Mouse (Mus musculus): ENCODE measurements at regions not wholly inside any gene's neighbourhood (a gene's known extent, or its start where the extent isn't known, plus 50 kb on each side); places are given as distances from the start of the nearest gene placed in this dataset.

DNA sequence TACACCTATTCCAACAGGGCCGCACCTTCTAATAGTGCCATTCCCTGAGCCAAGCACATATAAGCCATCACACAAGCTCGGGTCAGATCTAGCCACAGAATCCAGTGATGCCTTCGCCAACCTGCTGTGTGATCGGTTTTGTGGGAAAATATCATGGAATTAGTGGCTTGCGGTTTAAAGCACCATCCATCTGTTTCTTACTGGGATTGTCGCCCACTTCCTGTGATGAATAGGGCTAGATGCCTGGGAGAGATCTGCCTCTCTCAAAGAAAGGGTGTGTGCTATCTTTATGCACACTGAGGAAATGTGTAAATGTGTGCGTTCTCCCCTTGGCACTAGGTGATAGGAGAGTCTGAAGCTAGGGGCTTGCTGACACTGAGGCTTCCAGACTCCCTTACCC is 154.5 kb upstream of the Smim23 start:
- DNase-seq: no peak

DNA sequence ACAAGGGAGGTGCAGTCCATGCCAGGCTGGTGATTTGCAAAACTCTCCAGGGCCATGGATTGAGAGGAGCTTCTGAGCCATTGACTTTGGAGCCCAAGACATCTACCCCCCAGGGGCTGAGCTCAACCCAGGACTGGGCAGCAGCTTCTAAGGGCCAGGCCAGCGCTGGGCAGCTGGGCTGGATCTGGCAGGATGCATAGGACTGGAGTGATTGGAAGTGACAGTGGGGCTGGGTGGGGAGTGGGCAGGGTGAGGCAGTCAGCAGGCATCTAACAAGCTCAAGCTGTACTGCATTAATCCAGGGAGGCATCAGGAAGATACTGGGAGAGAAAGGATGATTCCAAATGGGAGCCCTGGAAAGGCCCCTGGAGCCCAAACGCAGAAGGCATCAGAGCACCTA is 152.2 kb upstream of the Smim23 start:
- no peak for DNase-seq

DNA sequence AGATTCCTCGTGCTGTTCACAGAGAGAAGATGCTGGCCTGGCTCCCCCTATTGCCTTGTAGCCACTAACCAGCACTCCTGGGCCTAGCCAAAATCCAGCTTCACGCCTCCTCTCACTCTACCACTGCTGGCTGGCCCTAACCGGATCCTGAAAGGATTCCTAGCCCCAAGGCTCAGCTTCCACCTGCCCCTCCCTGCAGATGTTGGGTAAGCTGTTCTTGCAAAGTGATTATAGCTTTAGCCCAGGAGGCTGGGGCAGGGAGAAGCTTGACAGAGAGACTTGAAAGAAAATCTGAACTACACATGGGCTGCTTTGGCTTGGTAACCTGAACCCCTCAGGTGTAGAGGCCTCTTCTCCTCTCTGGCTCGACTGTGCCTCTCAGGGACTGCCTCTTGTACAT is 149.0 kb upstream of the Smim23 start:
- DNase-seq: no peak

DNA sequence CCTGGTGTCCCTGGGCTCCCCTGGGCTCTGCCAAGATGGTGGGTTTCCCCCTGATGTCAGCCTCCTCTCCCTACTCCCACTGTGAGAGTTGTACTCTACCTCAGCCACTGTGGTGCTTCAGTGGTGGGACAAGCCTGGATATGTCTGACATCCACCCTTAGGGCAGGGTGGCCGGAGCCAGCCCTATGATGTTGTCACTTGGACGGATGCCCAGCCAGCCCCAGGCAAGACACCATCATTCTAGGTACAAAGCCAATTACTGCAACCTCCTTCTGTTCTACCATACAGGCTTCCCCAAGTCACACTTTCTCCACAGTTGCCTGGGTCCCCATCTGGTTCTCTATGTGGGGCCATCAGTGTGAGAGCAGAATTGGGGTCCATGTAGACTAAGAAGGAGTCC is 141.0 kb upstream of the Smim23 start:
- no peak for DNase-seq

DNA sequence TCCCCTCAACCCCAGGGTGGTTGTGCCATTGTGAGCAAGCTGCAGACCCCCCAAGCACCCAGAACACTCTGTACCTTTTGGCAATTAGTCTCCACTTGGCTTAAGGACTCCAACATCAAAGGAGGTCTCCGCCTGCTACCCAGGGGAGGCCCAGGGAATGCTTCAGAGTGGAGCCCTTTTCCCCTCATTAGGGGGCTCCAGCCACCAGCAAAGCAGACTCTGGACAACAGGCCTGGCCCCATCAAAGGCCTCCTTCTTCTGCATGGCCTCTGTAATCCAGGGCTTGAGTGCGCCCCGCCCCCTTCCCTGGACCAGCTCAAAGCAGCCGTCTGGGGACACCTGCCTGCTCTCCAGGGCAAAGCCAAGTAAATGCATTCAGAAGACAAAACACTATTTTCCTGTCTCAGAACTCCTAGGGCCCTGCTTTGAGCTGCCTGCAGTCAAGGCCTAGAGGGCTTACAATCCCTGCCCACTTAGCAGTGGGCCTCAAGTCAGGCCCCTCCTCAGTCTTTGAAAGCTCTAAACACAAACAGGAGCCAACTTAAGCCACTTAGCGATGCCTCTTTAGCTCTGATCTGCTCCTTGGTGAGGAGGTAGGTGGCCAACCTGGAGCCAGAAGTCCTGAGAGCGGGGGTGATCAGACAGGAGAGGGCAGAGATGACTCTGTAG is 139.4 kb upstream of the Smim23 start:
- DNase-seq: peak; percentile 17

DNA sequence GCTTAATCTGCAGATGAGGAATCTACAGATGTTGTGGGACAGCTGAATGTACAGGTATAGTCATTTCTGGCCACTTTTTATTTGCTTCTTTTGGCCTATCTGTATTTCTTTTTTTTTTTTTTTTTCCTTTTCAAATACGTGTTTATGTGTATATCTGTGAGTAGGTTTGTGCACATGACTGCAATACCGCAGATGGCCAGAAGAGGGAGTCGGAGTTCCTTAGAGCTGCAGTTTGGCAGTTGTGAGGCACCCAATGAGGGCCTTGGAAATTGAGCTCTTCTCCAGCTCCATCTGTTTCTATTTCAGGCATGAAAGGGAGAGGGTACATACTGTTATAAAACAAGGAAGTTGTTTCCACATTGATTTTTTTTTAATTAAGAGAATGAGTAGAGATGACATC is 137.2 kb upstream of the Smim23 start:
- no peak for DNase-seq

DNA sequence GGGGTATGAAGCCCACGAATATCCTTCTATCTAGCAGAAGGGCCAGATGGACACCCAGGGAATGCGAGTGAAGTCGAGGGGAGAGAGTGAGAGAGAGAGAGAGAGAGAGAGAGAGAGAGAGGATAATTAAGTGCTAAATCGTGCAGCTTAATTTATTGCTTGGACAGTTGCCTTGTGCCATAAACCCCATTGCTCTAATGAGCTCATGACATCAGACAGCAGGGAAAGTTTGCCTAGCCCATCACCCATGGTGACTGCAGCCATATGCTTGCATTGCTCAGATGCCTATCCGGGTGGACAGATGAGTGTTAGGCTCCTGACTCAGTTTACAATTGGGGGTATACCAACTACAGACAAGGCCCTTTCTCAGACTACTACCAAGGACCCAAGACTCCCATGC is 134.6 kb upstream of the Smim23 start:
- no peak for DNase-seq

DNA sequence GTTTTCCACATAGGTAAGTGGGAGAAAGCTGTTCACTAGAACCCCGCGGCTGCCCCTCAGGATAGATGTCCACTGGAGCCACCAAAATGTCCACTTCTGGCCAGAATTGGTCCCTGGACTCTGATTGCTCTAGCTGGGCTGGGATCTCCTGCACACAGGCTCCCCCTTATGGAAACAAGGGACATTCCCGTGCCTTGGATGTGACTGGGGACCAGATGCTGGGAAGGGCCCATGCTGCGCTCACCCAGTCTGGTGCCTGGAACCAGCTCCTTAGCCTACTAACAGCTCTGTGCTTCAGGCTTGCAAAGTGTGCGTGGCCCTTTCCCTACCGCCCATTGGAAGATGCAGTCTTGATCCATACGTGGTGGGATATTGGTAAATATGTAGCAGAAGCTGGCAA is 132.6 kb upstream of the Smim23 start:
- DNase-seq: peak; percentile 61

DNA sequence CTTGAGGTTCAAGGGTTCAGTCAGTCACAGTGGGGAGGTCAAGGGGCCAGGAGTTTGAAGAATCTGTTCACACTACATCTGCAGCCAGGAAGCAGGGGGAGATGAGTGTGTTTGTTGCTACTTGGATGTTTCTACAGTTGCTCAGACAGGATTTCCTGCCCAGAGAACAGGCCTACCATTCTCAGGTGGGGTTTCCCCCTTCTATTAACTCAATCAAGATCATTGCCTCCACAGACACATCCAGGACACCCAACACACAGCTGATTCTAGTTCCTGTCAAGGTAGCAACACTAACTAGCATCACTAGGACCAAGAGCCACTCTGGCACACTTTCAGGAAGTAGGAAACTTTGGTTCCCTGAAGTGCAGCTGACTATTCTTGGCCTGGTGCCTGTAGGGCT is 127.9 kb upstream of the Smim23 start:
- DNase-seq: no peak

DNA sequence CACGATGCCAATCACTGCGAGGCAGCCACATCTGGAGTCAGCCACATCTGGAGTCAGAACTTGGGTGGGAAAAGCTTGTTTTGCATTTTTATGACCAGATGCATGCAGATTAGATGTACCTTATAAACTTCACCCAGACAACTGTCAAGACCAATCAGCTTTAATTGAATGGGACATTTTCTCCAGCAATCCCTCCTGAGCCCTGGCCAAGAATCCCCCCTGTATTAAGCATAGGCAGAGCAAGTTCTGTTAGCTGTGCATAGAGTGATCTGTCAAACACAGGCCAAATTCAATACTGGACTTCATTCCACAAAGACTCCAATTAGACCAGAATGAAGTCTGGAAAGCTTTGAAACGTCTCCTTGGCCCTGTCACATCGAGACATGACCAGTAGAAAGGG is 123.7 kb upstream of the Smim23 start:
- DNase-seq: no peak

DNA sequence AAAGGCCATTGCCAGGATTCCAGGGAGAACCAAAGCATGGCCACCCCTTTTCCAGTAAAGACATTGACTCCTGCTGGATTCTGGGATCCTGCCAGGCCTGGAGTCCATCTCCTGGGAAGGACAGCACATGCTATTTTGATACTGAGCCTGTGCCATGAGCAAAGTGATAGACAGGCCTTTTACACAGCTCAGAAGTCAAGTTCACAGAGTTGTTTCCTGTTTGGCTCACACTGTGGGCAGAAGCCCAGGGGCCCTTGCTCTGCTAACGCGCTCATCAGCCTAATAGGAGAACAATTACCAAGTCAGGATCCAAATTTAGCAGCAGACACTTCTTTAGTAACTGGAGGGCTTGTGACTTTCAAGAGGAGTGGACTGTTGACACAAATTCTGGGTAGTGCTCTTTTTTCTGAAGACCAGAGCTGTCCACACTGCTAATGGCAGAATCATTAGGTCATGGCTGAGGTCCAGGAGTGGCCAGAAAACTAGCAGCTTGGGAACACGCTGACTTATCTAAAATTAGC is 122.1 kb upstream of the Smim23 start:
- no peak for DNase-seq

DNA sequence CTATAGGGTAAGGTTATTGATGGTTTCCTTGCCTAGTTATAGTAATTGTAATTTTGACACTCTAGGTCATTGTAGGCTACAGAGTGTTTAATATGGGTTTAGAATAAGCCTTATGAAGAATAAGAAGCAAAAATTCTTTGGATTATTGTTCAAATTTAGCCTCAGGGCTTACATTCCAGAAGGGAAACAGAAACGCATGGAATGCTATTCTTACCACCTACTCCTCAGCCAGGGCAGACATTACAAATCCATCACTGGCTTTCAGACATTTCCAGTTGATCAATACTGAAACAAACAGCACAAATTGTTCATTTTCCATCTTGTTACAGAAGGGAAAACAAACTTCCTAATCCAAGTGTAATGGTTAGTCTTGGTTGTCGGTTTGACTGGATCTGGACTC is 120.7 kb upstream of the Smim23 start:
- no peak for DNase-seq

DNA sequence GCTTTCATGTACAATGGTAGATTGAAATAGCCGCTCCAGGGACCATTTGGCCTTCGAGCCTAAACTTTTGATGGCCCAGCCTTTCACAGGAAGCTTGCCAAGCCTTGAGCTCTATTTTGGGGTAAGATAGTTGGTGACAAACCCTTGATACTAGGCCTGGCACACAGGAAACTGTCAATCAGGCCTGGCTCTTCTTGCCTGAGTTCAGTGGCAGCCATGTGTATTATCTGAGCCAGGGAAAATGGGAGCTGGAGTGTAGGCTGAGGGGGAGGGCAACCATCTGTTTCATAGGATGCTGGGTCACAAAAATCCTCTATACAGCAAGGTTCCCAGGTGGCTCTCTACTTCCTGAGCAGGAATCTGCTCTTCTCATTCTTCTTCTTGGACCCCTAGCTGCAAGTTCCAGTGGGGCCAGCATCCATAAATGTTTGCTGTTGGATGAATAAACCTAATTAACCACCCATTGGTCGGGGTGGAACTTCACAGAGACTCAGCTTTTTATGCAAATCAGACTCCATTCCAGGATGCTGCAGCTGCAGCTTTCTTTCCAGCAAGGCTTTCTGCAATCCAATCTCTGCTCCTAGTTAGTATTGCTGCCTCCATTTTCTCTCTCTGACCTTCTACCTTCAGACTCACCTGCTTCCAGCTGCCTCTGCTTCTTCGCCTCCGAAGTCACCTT is 117.1 kb upstream of the Smim23 start:
- peak; percentile 76 for DNase-seq

DNA sequence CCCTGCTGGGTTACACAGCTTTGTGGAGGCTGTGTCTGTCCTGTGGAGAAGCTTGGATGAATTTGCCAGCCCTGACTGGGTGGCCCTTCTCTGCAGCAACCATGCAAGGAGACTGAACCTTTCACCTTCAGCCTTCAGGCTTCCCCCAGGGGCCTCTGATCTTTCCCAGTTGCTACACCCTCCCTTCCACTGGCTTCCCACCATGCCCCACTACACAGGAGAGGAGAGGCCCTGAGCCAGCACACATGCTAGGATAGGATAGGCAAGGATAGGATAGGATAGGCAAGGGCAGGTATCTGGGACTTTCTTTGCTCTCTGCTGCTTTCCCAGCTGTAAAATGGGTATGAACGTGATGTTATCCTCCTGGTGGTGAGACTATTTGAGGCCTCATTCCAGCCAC is 114.7 kb upstream of the Smim23 start:
- DNase-seq: no peak

DNA sequence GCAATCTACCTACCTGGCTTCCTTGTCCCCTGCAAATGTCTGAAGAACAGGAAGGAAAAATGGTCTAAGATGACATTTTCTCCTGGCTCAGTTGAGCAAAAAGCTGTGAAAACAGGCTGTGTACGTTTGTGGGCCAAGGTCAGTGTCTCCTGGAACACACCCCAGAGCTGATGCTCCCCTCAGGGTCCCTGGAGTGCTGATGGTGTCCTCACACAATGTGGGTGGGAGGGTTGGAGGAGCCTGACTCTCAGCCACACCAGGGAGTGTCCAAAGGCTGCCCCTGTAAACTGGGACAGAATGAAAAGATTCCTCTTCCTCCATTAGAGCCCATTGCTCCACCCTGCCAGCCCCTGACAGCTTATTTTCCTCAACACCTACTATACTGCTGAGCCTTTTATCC is 112.8 kb upstream of the Smim23 start:
- no peak for DNase-seq

DNA sequence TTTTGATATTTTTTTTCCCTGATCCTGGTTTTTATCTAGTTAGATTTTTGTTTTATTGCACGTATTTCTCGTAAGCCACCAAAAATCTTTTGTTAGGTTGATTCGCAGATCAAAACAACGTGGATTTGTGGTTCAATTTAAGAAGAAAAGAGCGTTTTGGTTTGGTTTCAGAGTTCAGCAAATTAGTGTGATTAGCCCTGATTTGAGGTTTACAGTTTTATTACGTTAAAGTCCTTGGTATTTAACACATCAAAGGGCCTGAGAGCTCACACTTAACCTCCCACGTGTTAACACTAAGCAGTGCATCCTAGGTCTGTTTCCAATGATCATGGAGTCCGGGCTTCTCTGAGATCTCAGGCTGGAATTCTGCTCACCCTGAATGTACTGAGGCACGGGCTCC is 107.5 kb upstream of the Smim23 start:
- no peak for DNase-seq

DNA sequence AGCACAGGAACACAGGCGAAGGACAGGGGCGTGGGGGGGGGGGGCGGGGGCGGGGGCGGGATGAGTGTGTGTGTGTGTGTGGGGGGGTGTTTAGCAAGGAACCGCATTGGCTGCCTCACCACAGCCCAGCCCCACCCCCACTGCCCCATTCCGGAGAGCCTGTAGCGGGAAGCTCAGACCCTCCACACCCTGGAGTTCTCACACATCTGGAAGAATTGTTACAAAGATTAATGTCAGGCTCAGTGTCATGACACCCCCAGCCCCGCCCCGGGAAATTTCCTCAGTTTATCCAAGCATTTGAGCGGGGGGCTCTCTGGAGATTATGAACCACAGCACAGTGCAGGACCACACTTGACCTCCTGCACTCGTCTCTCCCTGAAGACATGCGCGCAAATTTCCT is 106.6 kb upstream of the Smim23 start:
- no peak for DNase-seq

DNA sequence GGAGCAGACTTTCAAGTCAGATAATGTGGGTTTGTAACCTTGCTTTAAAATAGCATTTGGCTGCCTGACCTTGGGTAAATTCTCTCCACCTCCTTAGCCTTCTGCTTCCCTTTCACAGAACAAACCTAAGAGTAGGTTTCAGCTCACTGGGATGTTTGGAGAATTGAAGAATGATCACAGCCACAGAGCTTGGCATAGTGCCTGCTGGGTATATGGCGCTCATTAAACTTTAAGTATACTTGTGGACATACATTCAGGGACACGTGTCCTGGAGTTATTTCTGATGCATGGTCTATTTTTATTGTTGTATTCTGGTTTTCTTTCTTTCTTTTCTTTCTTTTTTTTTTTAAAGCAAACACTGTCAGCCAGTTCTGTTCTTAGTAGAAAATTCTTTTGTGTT is 104.4 kb upstream of the Smim23 start:
- no peak for DNase-seq

DNA sequence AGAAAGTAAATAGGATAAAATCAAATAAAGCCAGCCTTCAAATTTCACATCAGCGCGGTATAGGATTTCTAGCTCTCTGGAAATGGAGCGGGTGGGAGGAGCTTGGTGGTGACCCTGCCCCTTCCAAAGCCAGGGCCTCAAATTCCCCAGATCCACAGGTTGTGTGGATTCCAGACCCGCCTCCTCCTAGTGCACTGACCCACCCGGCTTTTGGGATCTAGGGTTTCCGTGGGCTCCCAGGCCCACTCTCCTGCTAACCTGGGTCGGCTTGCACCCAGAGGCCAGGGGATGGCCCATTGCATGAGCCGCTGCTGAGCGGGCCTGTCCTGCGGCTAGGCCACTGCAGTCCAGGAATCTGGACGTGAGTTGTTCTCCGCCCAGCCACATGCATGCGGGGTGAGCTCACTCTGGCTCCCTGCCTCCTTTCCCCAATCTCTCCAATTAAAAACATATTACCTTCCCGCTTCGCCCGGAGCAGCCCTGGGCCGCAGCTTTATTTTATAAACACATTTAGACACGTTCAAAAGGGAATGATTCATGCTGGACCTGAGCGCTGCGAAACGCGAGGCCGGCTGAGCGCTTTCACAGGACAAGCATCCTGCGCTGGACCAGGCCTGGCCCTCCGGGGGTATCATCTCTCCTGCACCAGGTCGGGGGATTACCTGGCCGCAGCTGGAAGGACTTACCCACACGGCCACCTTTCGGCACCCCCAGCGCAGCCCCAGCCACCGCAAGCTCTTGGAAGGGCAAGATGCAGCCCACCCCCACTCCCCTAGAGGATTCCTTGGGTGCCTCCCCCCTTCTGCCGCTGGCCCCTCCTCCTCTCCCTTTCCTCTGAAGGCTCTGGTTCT is 101.2 kb upstream of the Smim23 start:
- no peak for DNase-seq

DNA sequence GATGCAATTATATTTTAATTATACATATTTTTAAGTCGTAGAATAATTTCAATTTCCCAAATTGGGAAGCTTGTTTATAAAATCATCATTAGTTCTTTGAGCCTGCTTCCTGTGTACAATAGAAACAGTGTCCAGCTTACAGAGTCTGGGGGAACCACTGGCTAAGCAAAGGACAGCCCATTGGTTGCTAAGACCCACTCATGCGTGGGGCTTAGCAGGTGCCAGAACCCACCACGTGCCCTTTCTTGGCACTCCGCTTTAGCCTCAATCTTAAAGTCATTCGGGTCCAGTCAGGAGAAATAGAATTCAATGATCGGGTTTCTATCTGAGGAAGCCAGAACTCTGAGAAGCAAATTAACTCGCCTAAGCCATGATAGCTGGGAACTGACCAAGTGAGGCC is 100.5 kb upstream of the Smim23 start:
- no peak for DNase-seq

DNA sequence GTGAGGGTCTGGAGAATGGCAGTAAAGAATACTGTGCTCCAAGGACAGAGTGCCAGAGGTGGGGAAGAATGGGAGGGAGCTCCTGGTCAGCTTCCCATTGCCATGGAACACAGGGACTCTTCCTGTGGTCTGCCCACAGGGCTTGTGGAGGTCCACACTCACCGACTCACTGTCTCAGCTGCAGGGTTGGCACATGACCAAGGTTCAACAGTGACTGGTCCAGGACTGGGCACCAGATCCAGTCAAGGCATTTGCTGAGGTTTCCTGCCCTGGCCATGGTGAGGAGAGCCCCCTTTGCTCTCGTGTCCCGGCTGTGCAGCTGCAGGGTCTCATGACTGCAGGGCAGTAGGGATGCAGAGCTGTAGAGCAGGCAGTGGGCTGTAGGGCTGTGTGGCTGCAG is 88.7 kb upstream of the Smim23 start:
- DNase-seq: no peak

DNA sequence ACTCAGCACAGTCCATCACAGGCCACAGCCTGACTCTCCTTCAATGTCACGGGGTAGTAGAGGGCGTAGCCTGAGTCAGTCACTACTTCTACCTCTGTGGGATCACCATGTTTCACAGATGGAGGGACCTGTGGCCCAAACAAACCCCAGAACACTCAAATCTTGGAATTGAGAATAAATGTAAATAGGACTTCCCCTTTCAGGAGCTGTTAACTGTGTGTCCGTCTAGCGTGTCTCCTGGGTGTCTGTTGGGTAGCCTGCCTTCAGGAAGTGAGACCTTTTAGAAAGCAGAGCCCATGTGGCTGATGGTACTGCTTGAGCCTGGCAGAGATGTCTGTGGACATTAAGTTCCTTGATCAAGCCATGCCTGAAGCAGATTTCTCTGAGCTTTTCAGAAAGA is 87.4 kb upstream of the Smim23 start:
- no peak for DNase-seq

DNA sequence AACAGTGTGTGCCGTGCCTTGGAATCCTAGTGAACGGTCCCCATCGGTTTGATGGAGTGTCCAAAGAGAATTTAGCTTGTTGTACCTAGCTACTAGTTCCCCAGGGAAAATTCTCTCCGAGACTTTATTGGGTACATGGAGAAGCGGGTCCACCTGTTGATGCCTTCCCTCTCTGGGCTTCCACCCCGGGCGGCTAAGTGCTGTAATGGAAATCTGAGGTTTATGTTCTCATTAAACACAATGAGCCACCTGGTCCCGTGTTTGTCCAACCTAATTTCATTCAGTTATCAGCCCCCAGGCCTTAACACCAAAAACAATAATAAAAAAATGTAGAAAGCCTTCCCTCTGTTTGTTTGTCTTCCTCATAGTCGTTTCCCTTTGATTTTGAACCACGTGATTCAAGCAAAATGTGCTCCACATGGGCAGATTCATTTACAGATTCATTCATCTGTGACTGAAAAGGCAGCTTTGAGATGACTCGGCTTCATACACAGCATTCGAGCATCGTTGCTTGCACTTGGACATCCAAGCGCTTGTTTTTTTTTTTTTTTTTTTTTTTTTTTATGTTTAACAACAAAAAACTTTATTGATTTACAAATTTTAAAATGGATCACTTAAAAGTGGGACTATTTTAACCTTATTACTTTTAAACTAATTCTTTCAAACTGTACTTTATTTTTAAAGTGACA is 84.5 kb upstream of the Smim23 start:
- no peak for DNase-seq
